Mouse (Mus musculus) layer of hippocampus, postnatal 25 days (tissue): Measurements from ENCODE around the gene Tcerg1l. TPM values are rescaled to one million over a fixed set of nuclear protein-coding genes. Genes with fewer than 3 reads are reported as not detected.

Experiments
- DNase-seq, 2 experiments: peaks; one replicate each; pipeline ENCODE4 v3.0.0; 2022; ENCODE audit warnings: mixed read lengths in 2 of 2, low spot score in 1 of 2; ENCODE audit errors: extremely low spot score in 1 of 2
- total RNA-seq, 2 experiments: library from RNA; stranded (reverse); gene quantifications; 2 replicates each; pipeline ENCODE4 v1.2.3; 2021

Tcerg1l gene
- total RNA-seq, 2 experiments from 2014 or later: 10.6 to 13.8 TPM

GRCm38 (mm10) chr7:138237708-138238225 is 159.8 kb downstream of the Tcerg1l start:
- DNase-seq: no peak

DNA sequence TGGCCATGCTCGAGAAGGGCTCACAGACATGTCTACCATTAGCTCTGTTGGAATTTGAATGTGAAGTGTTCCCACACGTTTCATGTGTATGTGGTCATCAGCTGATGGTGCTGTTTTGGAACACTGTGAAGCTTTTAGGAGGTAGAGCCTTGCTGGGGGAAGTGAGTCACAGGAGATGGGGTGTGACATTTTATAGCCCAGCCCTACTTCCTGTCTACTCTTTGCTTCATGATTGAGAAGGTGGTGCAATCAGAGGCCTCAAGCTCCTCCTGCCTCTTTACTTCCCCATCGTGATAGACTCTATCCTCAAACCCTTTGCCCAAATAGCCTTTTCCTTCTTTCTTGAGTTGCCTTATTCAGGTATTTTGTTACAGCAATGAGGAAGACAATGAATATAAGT is 173.3 kb downstream of the Tcerg1l start:
- no peak for DNase-seq

- DNase-seq: no peak
Measured at GRCm38 (mm10) chr7:138222951-138223350, 174.6 kb downstream of the Tcerg1l start.

DNA sequence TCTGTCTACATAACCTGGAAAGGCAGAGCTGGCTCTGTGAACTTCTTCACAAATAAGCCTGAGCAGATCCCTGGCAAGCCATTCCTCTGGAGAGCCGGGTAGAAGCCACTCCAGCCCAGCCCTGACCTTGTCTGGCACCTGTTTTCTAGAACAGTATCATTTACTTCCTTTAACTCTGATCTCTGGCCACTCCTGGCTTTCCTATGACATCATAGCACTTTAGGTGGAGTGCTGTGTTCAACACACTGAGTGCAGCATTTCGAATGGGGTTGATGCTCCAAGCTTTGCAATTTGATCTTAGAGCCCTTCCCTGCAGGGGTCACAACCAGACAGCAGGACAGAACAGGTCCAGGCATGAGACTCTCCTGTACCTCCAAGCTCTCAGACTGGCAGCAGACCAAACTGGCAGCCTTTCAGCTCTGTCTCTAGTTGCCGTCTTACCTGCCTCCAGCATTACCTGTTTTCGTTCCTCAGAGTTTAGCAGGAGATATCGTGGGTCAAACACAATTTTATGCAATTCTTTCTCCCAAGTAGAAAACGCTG is 179.9 kb downstream of the Tcerg1l start:
- DNase-seq: no peak

DNA sequence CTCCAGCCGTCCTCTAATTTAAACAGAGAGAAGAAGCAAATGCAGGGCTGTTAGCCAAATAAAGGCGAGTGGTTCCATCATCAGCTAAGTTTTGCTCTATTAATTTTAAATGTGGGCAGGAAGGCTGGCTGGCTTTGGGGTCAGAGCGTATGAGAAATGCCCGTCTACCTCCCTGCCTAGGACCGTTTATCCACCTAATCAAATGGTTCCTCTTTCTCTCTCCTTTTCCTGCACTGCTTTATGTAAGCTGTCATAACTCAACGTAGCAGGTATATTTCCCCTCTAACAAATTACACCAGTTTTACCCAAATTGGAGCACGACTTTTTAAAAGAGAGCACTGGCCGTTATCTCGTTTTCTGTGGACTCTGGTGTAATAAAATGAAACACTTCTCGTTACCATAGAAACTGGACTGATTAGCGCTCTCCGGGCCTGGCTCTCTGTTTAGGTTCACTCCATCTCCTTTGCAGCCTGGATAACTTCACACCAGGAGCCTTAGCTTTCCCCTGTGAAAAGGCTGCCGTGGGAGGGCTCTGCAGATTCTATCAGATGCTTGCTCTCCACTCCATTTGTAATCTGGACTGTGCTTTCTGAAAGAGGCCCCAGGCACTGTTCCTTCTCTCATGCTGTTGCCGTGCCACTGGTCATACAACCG is 182.2 kb downstream of the Tcerg1l start:
- DNase-seq: no peak

- no peak for DNase-seq
Measured at GRCm38 (mm10) chr7:138214710-138215109, 182.8 kb downstream of the Tcerg1l start.

GRCm38 (mm10) chr7:138209769-138210168 is 187.8 kb downstream of the Tcerg1l start:
- no peak for DNase-seq

GRCm38 (mm10) chr7:138205124-138205523 is 192.4 kb downstream of the Tcerg1l start:
- no peak for DNase-seq

GRCm38 (mm10) chr7:138202162-138202832 is 195.2 kb downstream of the Tcerg1l start:
- no peak for DNase-seq

- DNase-seq: no peak
Measured at GRCm38 (mm10) chr7:138199333-138200058, 198.0 kb downstream of the Tcerg1l start.

DNA sequence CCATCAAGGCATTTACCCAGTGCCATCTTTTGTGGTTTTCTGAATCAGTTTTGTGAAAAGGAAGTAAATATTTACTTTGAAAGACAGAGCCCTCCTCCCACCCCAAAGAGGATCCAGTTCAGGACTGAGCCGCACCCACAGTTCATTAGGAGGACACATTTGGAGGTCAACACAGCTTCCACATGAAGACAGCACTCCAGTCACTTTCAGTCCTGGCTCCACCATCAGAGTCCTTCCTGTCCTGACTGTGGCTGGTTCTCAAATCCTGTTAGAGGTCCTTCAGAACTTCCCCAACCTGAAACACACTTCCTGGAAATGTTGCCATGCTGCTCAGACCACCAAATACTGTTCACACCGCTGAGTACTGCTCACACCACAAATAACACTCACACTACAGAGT is 201.4 kb downstream of the Tcerg1l start:
- DNase-seq: no peak

GRCm38 (mm10) chr7:138184197-138184596 is 213.3 kb downstream of the Tcerg1l start:
- no peak for DNase-seq

DNA sequence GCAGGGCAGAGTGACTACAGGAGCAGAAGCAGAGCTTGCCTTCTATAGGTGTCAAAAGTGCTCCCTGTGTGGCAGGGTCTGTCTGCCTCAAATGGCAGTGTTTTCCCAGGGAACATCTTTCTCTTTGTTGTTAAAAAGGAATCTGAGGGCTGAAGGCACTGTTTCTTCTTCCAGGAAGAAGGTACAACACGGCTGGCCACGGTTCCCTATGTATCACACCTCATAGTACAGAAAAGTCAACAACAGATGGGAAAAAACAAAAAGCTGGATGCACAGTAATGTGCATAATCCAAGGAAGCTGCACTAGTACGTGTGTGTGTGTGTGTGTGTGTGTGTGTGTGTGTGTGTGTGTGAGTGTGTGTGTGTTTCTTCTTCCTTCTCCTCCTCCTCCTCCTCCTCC is 215.3 kb downstream of the Tcerg1l start:
- DNase-seq: no peak

GRCm38 (mm10) chr7:138178617-138179016 is 218.9 kb downstream of the Tcerg1l start:
- DNase-seq: no peak

GRCm38 (mm10) chr7:138176026-138176425 is 221.5 kb downstream of the Tcerg1l start:
- peak in 1 of 2 experiments; percentile 33 for DNase-seq

GRCm38 (mm10) chr7:138170389-138170788 is 227.1 kb downstream of the Tcerg1l start:
- DNase-seq: no peak
